Mouse (Mus musculus): ENCODE data around the gene Gm3285. TPM values are rescaled to one million over a fixed set of nuclear protein-coding genes. Genes with fewer than 3 reads are reported as not detected.

The Gm3285 gene
- polyA plus RNA-seq (2014; fragmentation: Illumina TruSeq; extraction: RNeasy Lipid Tissue Mini Kit (QIAGEN cat#74804); ENCODE audit: low read depth, low replicate concordance), result not detected

GRCm38 (mm10) chr10:77861675-77862074, at the start of gene Gm3285:
Gene Gm3285, plus strand, starts transcription at chr10:77861975.

GRCm38 (mm10) chr10:77814382-77814781, 47.4 kb upstream of the Gm3285 start, which contains the start of gene Gm2696:
Gene Gm2696, plus strand, starts transcription at chr10:77814682.

GRCm38 (mm10) chr10:77826951-77827350, 34.8 kb upstream of the Gm3285 start, which contains the start of gene Krtap10-4:
Gene Krtap10-4, minus strand, starts transcription at chr10:77827095.

GRCm38 (mm10) chr10:77835647-77836046, 26.1 kb upstream of the Gm3285 start, which contains the start of gene Krtap10-10:
Gene Krtap10-10, plus strand, starts transcription at chr10:77835947.

GRCm38 (mm10) chr10:77846503-77846902, 15.3 kb upstream of the Gm3285 start, which contains the start of gene Gm36176:
Gene Gm36176, plus strand, starts transcription at chr10:77846803.

GRCm38 (mm10) chr10:77852559-77852958, 9.2 kb upstream of the Gm3285 start, which contains the start of gene Gm10318:
Gene Gm10318, plus strand, starts transcription at chr10:77852859.

GRCm38 (mm10) chr10:77902211-77902893, 40.6 kb downstream of the Gm3285 start, which contains the start of gene Lrrc3:
Gene Lrrc3, minus strand, starts transcription at chr10:77902536.

Other genes with a start within 250 kb of the Gm3285 start
- 6.5 TPM for gene Ube2g2, start 239.7 kb upstream of the Gm3285 start, polyA plus RNA-seq (2014; fragmentation: Illumina TruSeq; extraction: RNeasy Lipid Tissue Mini Kit (QIAGEN cat#74804); ENCODE audit: low read depth, low replicate concordance)
- not detected for gene Tspear, start 175.4 kb upstream of the Gm3285 start, polyA plus RNA-seq (2014; fragmentation: Illumina TruSeq; extraction: RNeasy Lipid Tissue Mini Kit (QIAGEN cat#74804); ENCODE audit: low read depth, low replicate concordance)
- gene Gm19402, start 171.2 kb upstream of the Gm3285 start, polyA plus RNA-seq (2014; fragmentation: Illumina TruSeq; extraction: RNeasy Lipid Tissue Mini Kit (QIAGEN cat#74804); ENCODE audit: low read depth, low replicate concordance), result not detected
- not detected for gene Gm9508, start 164.7 kb upstream of the Gm3285 start, polyA plus RNA-seq (2014; fragmentation: Illumina TruSeq; extraction: RNeasy Lipid Tissue Mini Kit (QIAGEN cat#74804); ENCODE audit: low read depth, low replicate concordance)
- not detected for gene Gm10272, start 155.3 kb upstream of the Gm3285 start, polyA plus RNA-seq (2014; fragmentation: Illumina TruSeq; extraction: RNeasy Lipid Tissue Mini Kit (QIAGEN cat#74804); ENCODE audit: low read depth, low replicate concordance)
- gene Gm10024, start 150.5 kb upstream of the Gm3285 start, polyA plus RNA-seq (2014; fragmentation: Illumina TruSeq; extraction: RNeasy Lipid Tissue Mini Kit (QIAGEN cat#74804); ENCODE audit: low read depth, low replicate concordance), result not detected
- not detected for gene Gm10142, start 146.2 kb upstream of the Gm3285 start, polyA plus RNA-seq (2014; fragmentation: Illumina TruSeq; extraction: RNeasy Lipid Tissue Mini Kit (QIAGEN cat#74804); ENCODE audit: low read depth, low replicate concordance)
- gene Krtap12-1, start 141.4 kb upstream of the Gm3285 start, polyA plus RNA-seq (2014; fragmentation: Illumina TruSeq; extraction: RNeasy Lipid Tissue Mini Kit (QIAGEN cat#74804); ENCODE audit: low read depth, low replicate concordance), result not detected
- gene Gm10100, start 135.5 kb upstream of the Gm3285 start, polyA plus RNA-seq (2014; fragmentation: Illumina TruSeq; extraction: RNeasy Lipid Tissue Mini Kit (QIAGEN cat#74804); ENCODE audit: low read depth, low replicate concordance), result not detected
- not detected for gene Gm18596, start 119.3 kb upstream of the Gm3285 start, polyA plus RNA-seq (2014; fragmentation: Illumina TruSeq; extraction: RNeasy Lipid Tissue Mini Kit (QIAGEN cat#74804); ENCODE audit: low read depth, low replicate concordance)
- gene Gm9736, start 110.6 kb upstream of the Gm3285 start, polyA plus RNA-seq (2014; fragmentation: Illumina TruSeq; extraction: RNeasy Lipid Tissue Mini Kit (QIAGEN cat#74804); ENCODE audit: low read depth, low replicate concordance), result not detected
- gene Gm3233, start 102.3 kb upstream of the Gm3285 start, polyA plus RNA-seq (2014; fragmentation: Illumina TruSeq; extraction: RNeasy Lipid Tissue Mini Kit (QIAGEN cat#74804); ENCODE audit: low read depth, low replicate concordance), result not detected
- gene Gm3238, start 90.7 kb upstream of the Gm3285 start, polyA plus RNA-seq (2014; fragmentation: Illumina TruSeq; extraction: RNeasy Lipid Tissue Mini Kit (QIAGEN cat#74804); ENCODE audit: low read depth, low replicate concordance), result not detected
- gene Gm7138, start 85.0 kb upstream of the Gm3285 start, polyA plus RNA-seq (2014; fragmentation: Illumina TruSeq; extraction: RNeasy Lipid Tissue Mini Kit (QIAGEN cat#74804); ENCODE audit: low read depth, low replicate concordance), result not detected
- not detected for gene Gm3250, start 79.4 kb upstream of the Gm3285 start, polyA plus RNA-seq (2014; fragmentation: Illumina TruSeq; extraction: RNeasy Lipid Tissue Mini Kit (QIAGEN cat#74804); ENCODE audit: low read depth, low replicate concordance)
- gene Gm7137, start 73.8 kb upstream of the Gm3285 start, polyA plus RNA-seq (2014; fragmentation: Illumina TruSeq; extraction: RNeasy Lipid Tissue Mini Kit (QIAGEN cat#74804); ENCODE audit: low read depth, low replicate concordance), result not detected
- not detected for gene Gm9639, start 66.9 kb upstream of the Gm3285 start, polyA plus RNA-seq (2014; fragmentation: Illumina TruSeq; extraction: RNeasy Lipid Tissue Mini Kit (QIAGEN cat#74804); ENCODE audit: low read depth, low replicate concordance)
- not detected for gene Gm19668, start 62.8 kb upstream of the Gm3285 start, polyA plus RNA-seq (2014; fragmentation: Illumina TruSeq; extraction: RNeasy Lipid Tissue Mini Kit (QIAGEN cat#74804); ENCODE audit: low read depth, low replicate concordance)
- gene Gm9507, start 50.1 kb upstream of the Gm3285 start, polyA plus RNA-seq (2014; fragmentation: Illumina TruSeq; extraction: RNeasy Lipid Tissue Mini Kit (QIAGEN cat#74804); ENCODE audit: low read depth, low replicate concordance), result not detected
- gene Gm2696, start 47.3 kb upstream of the Gm3285 start, polyA plus RNA-seq (2014; fragmentation: Illumina TruSeq; extraction: RNeasy Lipid Tissue Mini Kit (QIAGEN cat#74804); ENCODE audit: low read depth, low replicate concordance), result not detected
- gene Krtap10-4, start 34.9 kb upstream of the Gm3285 start, polyA plus RNA-seq (2014; fragmentation: Illumina TruSeq; extraction: RNeasy Lipid Tissue Mini Kit (QIAGEN cat#74804); ENCODE audit: low read depth, low replicate concordance), result not detected
- not detected for gene Krtap10-10, start 26.0 kb upstream of the Gm3285 start, polyA plus RNA-seq (2014; fragmentation: Illumina TruSeq; extraction: RNeasy Lipid Tissue Mini Kit (QIAGEN cat#74804); ENCODE audit: low read depth, low replicate concordance)
- gene Gm36176, start 15.2 kb upstream of the Gm3285 start, polyA plus RNA-seq (2014; fragmentation: Illumina TruSeq; extraction: RNeasy Lipid Tissue Mini Kit (QIAGEN cat#74804); ENCODE audit: low read depth, low replicate concordance), result not detected
- not detected for gene Gm10318, start 9.1 kb upstream of the Gm3285 start, polyA plus RNA-seq (2014; fragmentation: Illumina TruSeq; extraction: RNeasy Lipid Tissue Mini Kit (QIAGEN cat#74804); ENCODE audit: low read depth, low replicate concordance)
- 2.5 TPM for gene Lrrc3, start 40.6 kb downstream of the Gm3285 start, polyA plus RNA-seq (2014; fragmentation: Illumina TruSeq; extraction: RNeasy Lipid Tissue Mini Kit (QIAGEN cat#74804); ENCODE audit: low read depth, low replicate concordance)
- gene Trpm2, start 108.6 kb downstream of the Gm3285 start, polyA plus RNA-seq (2014; fragmentation: Illumina TruSeq; extraction: RNeasy Lipid Tissue Mini Kit (QIAGEN cat#74804); ENCODE audit: low read depth, low replicate concordance), result not detected
- gene 1810043G02Rik, start 116.5 kb downstream of the Gm3285 start, polyA plus RNA-seq (2014; fragmentation: Illumina TruSeq; extraction: RNeasy Lipid Tissue Mini Kit (QIAGEN cat#74804); ENCODE audit: low read depth, low replicate concordance), result 2.7 TPM
- gene Pfkl, start 148.1 kb downstream of the Gm3285 start, polyA plus RNA-seq (2014; fragmentation: Illumina TruSeq; extraction: RNeasy Lipid Tissue Mini Kit (QIAGEN cat#74804); ENCODE audit: low read depth, low replicate concordance), result 1.4 TPM
- gene Dnmt3l, start 180.0 kb downstream of the Gm3285 start, polyA plus RNA-seq (2014; fragmentation: Illumina TruSeq; extraction: RNeasy Lipid Tissue Mini Kit (QIAGEN cat#74804); ENCODE audit: low read depth, low replicate concordance), result not detected
- gene Aire, start 181.6 kb downstream of the Gm3285 start, polyA plus RNA-seq (2014; fragmentation: Illumina TruSeq; extraction: RNeasy Lipid Tissue Mini Kit (QIAGEN cat#74804); ENCODE audit: low read depth, low replicate concordance), result not detected
- gene Icosl, start 207.3 kb downstream of the Gm3285 start, polyA plus RNA-seq (2014; fragmentation: Illumina TruSeq; extraction: RNeasy Lipid Tissue Mini Kit (QIAGEN cat#74804); ENCODE audit: low read depth, low replicate concordance), result 4.0 TPM

Measured in kidney, adult 10 weeks (tissue).